ENCODE assay signal across 16 mouse cellular contexts in the genomic region with DNA sequence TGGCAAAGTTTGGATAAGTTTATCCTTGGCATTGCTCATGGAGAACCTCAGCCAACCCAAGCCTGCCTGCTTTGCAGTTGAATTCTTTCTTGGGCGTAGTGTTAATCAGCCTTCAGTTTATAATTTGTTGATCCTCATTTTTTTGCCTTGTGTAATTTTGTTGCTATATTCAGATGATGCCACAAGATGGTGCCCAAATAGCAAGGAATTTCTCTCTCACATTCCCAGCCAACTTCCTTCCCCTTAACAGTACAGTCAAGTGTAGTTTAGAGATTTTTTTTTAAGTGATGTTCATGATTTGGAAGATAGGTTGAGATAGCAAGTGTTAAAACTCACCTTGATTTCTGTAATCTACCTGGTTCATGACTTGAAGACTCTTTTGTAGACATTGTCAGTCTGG. TPM values are rescaled to one million over a fixed set of nuclear protein-coding genes. Genes with fewer than 3 reads are reported as not detected.
DNase-seq lines count a peak whose midpoint lies in the region; ATAC-seq and TF ChIP-seq lines count a peak whose summit lies in the region.
"Had no signal": no experiment of that assay in that cellular context is flagged by ENCODE, and none has a peak within 500 bp of the region (broad histone marks: within the 10 kb centered on the region; RNA-seq: fewer than 3 reads in every experiment).

No protein-coding gene starts in this region.

- H3K4me1 ChIP-seq in hindbrain, postnatal 0 days (ENCODE audit: insufficient read depth, low read length), result no peaks in the 10 kb centered on the region
- H3K4me1 ChIP-seq in hindbrain, embryonic 11.5 days (replicated peaks; ENCODE audit: control insufficient read depth, insufficient read depth, low read length), result no peaks in the 10 kb centered on the region
- H3K4me1 ChIP-seq in lung, embryonic 14.5 days (ENCODE audit: insufficient read depth), result no peaks in the 10 kb centered on the region
- H3K4me1 ChIP-seq: embryonic facial prominence, embryonic 15.5 days had no signal

- no peak for ATAC-seq in hindbrain, postnatal 0 days
- no peak for ATAC-seq in hindbrain, embryonic 11.5 days (ENCODE audit: low FRiP score)
- no peak for ATAC-seq in lung, embryonic 14.5 days (ENCODE audit: insufficient read depth)

- H3K4me2 ChIP-seq in hindbrain, postnatal 0 days (ENCODE audit: low read depth, low read length), result no peak overlapping the region
- H3K4me2 ChIP-seq in hindbrain, embryonic 11.5 days (replicated peaks; ENCODE audit: low read depth, low read length), result no peak overlapping the region
- H3K4me2 ChIP-seq in lung, embryonic 14.5 days, result no peak overlapping the region
- H3K4me2 ChIP-seq: embryonic facial prominence, embryonic 15.5 days had no signal

- peak; percentile 75 for TF ChIP-seq CTCF in hindbrain, postnatal 0 days (IDR thresholded peaks at IDR 0.05; ENCODE audit: low read depth)
- TF ChIP-seq CTCF in lung, embryonic 14.5 days (IDR thresholded peaks at IDR 0.05; ENCODE audit: low read depth), result peak; percentile 61

- no peak overlapping the region for H3K9ac ChIP-seq in hindbrain, postnatal 0 days (replicated peaks; ENCODE audit: low read length)
- no peak overlapping the region for H3K9ac ChIP-seq in hindbrain, embryonic 11.5 days (ENCODE audit: low read depth, low read length)
- no peak overlapping the region for H3K9ac ChIP-seq in lung, embryonic 14.5 days
- H3K9ac ChIP-seq: embryonic facial prominence, embryonic 15.5 days had no signal

- DNase-seq in cerebellum, postnatal 10 days, result peak; percentile 26 to 55
- DNase-seq in cerebellum, postnatal 25 days, result no peak
- DNase-seq in hindbrain, postnatal 0 days (ENCODE audit: low spot score), result peak; percentile 79
- no peak for DNase-seq in hindbrain, embryonic 11.5 days (ENCODE audit: low spot score)
- DNase-seq in lung, embryonic 14.5 days, result peak; percentile 66
- no peak for DNase-seq in lung, postnatal 4 days
- DNase-seq in brain, embryonic 18.5 days (ENCODE audit: low read depth, low spot score), result peak; percentile 34
- no peak for DNase-seq in frontal cortex, postnatal 14 days (ENCODE audit: low spot score in 2 of 2)
- DNase-seq: adrenal gland, postnatal 25 days; cerebellum, adult 2 months; heart, postnatal 36 days; kidney, adult 11 months; thymus, adult 2 months had no signal

- no peaks in the 10 kb centered on the region for H3K27me3 ChIP-seq in hindbrain, postnatal 0 days (ENCODE audit: insufficient read depth, low read length)
- H3K27me3 ChIP-seq in hindbrain, embryonic 11.5 days (ENCODE audit: control insufficient read depth, insufficient read depth, low read length), result no peaks in the 10 kb centered on the region
- no peaks in the 10 kb centered on the region for H3K27me3 ChIP-seq in lung, embryonic 14.5 days (ENCODE audit: insufficient read depth, low read length)
- H3K27me3 ChIP-seq: embryonic facial prominence, embryonic 15.5 days had no signal

- WGBS in hindbrain, postnatal 0 days, result 52% methylated on average over 1 of the region's 1 CpGs
- WGBS in hindbrain, embryonic 11.5 days, result 77% methylated on average over 1 of the region's 1 CpGs
- 49% methylated on average over 1 of the region's 1 CpGs for WGBS in lung, embryonic 14.5 days

- no peaks in the 10 kb centered on the region; the same call in 1 of the 2 replicates for H3K36me3 ChIP-seq in hindbrain, postnatal 0 days (ENCODE audit: insufficient read depth, low read length)
- H3K36me3 ChIP-seq in hindbrain, embryonic 11.5 days (ENCODE audit: control insufficient read depth, insufficient read depth, low read length), result no peaks in the 10 kb centered on the region
- H3K36me3 ChIP-seq in lung, embryonic 14.5 days (ENCODE audit: insufficient read depth), result peaks cover 28% of the 10 kb centered on the region

- no peak overlapping the region for H3K4me3 ChIP-seq in hindbrain, postnatal 0 days (ENCODE audit: low read length)
- no peak overlapping the region for H3K4me3 ChIP-seq in hindbrain, embryonic 11.5 days (ENCODE audit: low read depth, low read length)
- H3K4me3 ChIP-seq in lung, embryonic 14.5 days (ENCODE audit: low read depth, low read length), result no peak overlapping the region
- H3K4me3 ChIP-seq: embryonic facial prominence, embryonic 15.5 days had no signal

- H3K27ac ChIP-seq in hindbrain, postnatal 0 days, result no peak overlapping the region
- H3K27ac ChIP-seq in hindbrain, embryonic 11.5 days (ENCODE audit: low read depth, low read length), result no peak overlapping the region
- H3K27ac ChIP-seq in lung, embryonic 14.5 days (ENCODE audit: low read depth), result no peak overlapping the region
- H3K27ac ChIP-seq: embryonic facial prominence, embryonic 15.5 days; macrophage had no signal

- H3K9me3 ChIP-seq in hindbrain, postnatal 0 days (ENCODE audit: low read length), result no peaks in the 10 kb centered on the region
- no peaks in the 10 kb centered on the region for H3K9me3 ChIP-seq in hindbrain, embryonic 11.5 days (ENCODE audit: control insufficient read depth, low read length)
- H3K9me3 ChIP-seq in lung, embryonic 14.5 days (ENCODE audit: low read depth, low read length), result no peaks in the 10 kb centered on the region
- H3K9me3 ChIP-seq: embryonic facial prominence, embryonic 15.5 days had no signal

RNA-seq across cellular contexts. Expression of gene Loxl4, which starts 23.4 kb away (rescaled TPM):
- 0.72 and 0.78 TPM in 2 replicates for total RNA-seq in hindbrain, postnatal 0 days (2014; rRNA removed)
- 0.18 TPM in 1 of 2 replicates, not detected in the other for polyA plus RNA-seq in hindbrain, postnatal 0 days (2015; fragmentation: Nextera tagmentation; extraction: Ambion mirVana)
- 0.20 and 0.37 TPM in 2 replicates for polyA plus RNA-seq in hindbrain, embryonic 11.5 days (2014; fragmentation: Nextera tagmentation; extraction: Ambion mirVana)
- polyA plus RNA-seq in lung, embryonic 14.5 days (2014; fragmentation: Nextera tagmentation; extraction: Ambion mirVana), result 0.50 and 0.64 TPM in 2 replicates
- total RNA-seq: granulocyte monocyte progenitor cell, adult 5-6 weeks had no signal
- polyA plus RNA-seq: macrophage had no signal

Comparison
In these comparisons a context has a peak if more than half of its experiments do, and no peak if none do; other contexts are left out.
1. DNase-seq: peak in cerebellum, postnatal 10 days (2 of 2), hindbrain, postnatal 0 days (single experiment), lung, embryonic 14.5 days (single experiment) and brain, embryonic 18.5 days (single experiment); none in cerebellum, postnatal 25 days (0 of 2), hindbrain, embryonic 11.5 days (single experiment), lung, postnatal 4 days (0 of 2) and frontal cortex, postnatal 14 days (0 of 2).